Mouse (Mus musculus) G1E (cell line): Measurements from ENCODE around the gene Angpt4. TPM values are rescaled to one million over a fixed set of nuclear protein-coding genes. Genes with fewer than 3 reads are reported as not detected.

Source experiments
- ATAC-seq: 2 replicates; pipeline ENCODE4 v1.8.0; 2016; ENCODE audit warnings: mild to moderate bottlenecking; ENCODE audit not compliant: insufficient number of reproducible peaks, poor library complexity, low FRiP score, severe bottlenecking; ENCODE audit errors: extremely low read depth
- DNase-seq: peaks from one replicate; pipeline ENCODE4 v3.0.0; 2012; ENCODE audit warnings: low spot score
- H3K27me3 ChIP-seq: 2 replicates; pipeline ENCODE4 v1.6.1; 2012; ENCODE audit warnings: mild to moderate bottlenecking, low read length, inconsistent platforms; ENCODE audit not compliant: insufficient read depth
- H3K36me3 ChIP-seq: replicated peaks from 2 replicates; pipeline ENCODE3; 2012; ENCODE audit warnings: mild to moderate bottlenecking, inconsistent platforms
- H3K4me1 ChIP-seq: 2 replicates; pipeline ENCODE4 v1.6.1; 2012; ENCODE audit warnings: low read depth, low read length, inconsistent platforms, mixed read lengths; ENCODE audit not compliant: insufficient read depth
- H3K4me3 ChIP-seq: 2 replicates; pipeline ENCODE4 v1.5.1; 2012; ENCODE audit warnings: low read depth, mild to moderate bottlenecking, inconsistent platforms, low read length, moderate library complexity, mixed read lengths
- H3K9me3 ChIP-seq: replicated peaks from 2 replicates; pipeline ENCODE4 v1.6.1; 2012; ENCODE audit warnings: inconsistent platforms
- CTCF ChIP-seq: IDR thresholded peaks from 2 replicates; pipeline ENCODE4 v1.5.1; 2012; ENCODE audit warnings: low read depth, low read length, inconsistent platforms, mixed read lengths
- GATA1 ChIP-seq: IDR thresholded peaks from 2 replicates; pipeline ENCODE4 v1.6.1; 2012; ENCODE audit warnings: borderline replicate concordance, low read length, inconsistent platforms, mixed read lengths
- GATA2 ChIP-seq: IDR thresholded peaks from 2 replicates; pipeline ENCODE4 v1.6.1; 2012; ENCODE audit warnings: low read depth, low read length, inconsistent platforms, borderline replicate concordance
- POLR2AphosphoS5 ChIP-seq: IDR thresholded peaks from 2 replicates; pipeline ENCODE4 v1.6.1; 2012; ENCODE audit warnings: low read depth, low read length, inconsistent platforms; ENCODE audit not compliant: insufficient replicate concordance
- TAL1 ChIP-seq: conservative IDR thresholded peaks from 2 replicates; pipeline ENCODE4 v1.6.1; 2012; ENCODE audit warnings: low read depth, low read length, inconsistent platforms, mixed read lengths
- polyA plus RNA-seq: library from polyadenylated mRNA; stranded (reverse); fragments of >175 nt; gene quantifications from 2 replicates; pipeline ENCODE4 v1.2.3, GENCODE M21; 2012
- total RNA-seq, 2 experiments: library from RNA; stranded (forward) in 1 of 2; stranded (reverse) in 1 of 2; fragments of 200-1000 nt in 1 of 2; fragments of >200 nt in 1 of 2; fragmentation: Nextera tagmentation in 1 of 2; gene quantifications; 2 replicates each; pipeline ENCODE4 v1.2.3; 2014 to 2017

The Angpt4 gene
- total RNA-seq (2014; fragmentation: Nextera tagmentation) (not detected in 2 replicates), total RNA-seq (2017) (not detected in 2 replicates), polyA plus RNA-seq (not detected in 2 replicates)

DNA sequence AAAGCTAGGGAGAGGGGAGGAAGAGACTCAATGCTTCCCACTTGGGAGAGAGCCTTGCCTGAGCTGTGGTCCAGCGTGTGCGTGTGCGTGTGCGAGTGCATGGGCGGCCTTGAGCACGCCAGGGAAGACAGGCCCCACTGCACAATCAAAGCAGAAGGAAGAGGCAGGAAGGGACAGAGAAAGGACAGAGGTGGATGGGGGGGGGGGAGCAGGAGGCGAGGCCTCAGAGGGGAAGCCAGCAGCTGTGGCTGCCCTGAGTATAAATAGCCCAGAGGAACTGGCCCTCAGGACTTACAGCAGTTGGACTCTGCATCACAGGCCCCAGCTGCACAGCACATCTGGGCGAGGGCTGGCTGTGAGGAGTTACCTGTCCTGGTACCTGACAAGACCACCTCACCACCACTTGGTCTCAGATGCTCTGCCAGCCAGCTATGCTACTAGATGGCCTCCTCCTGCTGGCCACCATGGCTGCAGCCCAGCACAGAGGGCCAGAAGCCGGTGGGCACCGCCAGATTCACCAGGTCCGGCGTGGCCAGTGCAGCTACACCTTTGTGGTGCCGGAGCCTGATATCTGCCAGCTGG lies at the start of gene Angpt4:
Angpt4 (plus strand) TSS at position 292 of the 582 bp plus-strand sequence.
- peaks cover 2% of the 10 kb centered on the region; the same call in 1 of the 2 replicates for H3K27me3 ChIP-seq
- H3K4me3 ChIP-seq, result no peak within 1 kb of the TSS
- TF ChIP-seq GATA1, result no peak
- TF ChIP-seq TAL1, result no peak
- no peak for TF ChIP-seq CTCF
- TF ChIP-seq GATA2, result no peak
- TF ChIP-seq POLR2AphosphoS5, result no peak

DNA sequence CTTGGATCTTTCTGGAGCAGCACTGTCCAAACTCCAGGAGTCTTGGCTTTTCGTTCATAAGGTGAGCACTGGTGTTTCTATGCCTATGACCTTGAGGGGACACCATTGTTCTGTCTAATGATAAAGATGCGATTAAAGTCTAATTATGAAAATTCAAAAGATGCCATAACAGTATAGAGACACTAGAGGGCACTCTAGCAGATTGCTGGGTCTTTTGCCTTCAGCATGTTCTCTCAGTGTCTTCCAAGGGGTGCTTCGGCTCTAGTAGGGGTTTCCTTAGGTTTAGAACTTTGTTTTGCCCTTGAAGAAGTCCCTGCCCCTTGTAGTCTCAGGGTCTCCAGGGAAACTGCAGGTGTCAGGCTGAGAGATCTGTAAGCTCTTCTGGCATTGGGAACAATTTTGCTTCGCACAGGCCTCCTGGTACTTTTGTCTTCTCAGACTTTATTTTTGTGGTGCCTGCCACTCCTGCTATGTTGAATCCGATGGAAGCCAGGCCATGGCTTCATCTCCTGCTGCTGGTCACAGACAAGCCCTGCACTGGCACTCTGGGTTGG lies 48.7 kb upstream of the Angpt4 start:
- Histone ChIP-seq H3K27me3 (peaks cover 3% of the 10 kb centered on the region; the same call in 1 of the 2 replicates), H3K4me3 (no peak overlapping the region), H3K9me3 (no peaks in the 10 kb centered on the region), H3K36me3 (no peaks in the 10 kb centered on the region), H3K4me1 (no peaks in the 10 kb centered on the region)
- DNase-seq (peak; percentile 25), ATAC-seq (no peak; the same call in 1 of the 2 replicates)
- TF ChIP-seq CTCF, result peak; percentile 41; the same call in 1 of the 2 replicates
- TF ChIP-seq POLR2AphosphoS5, result no peak

More for the DNA sequence above, at the start of gene Angpt4:
- Histone ChIP-seq H3K9me3 (no peaks in the 10 kb centered on the region), H3K4me1 (no peaks in the 10 kb centered on the region), H3K36me3 (no peaks in the 10 kb centered on the region)
- ATAC-seq (no peak), DNase-seq (no peak)

DNA sequence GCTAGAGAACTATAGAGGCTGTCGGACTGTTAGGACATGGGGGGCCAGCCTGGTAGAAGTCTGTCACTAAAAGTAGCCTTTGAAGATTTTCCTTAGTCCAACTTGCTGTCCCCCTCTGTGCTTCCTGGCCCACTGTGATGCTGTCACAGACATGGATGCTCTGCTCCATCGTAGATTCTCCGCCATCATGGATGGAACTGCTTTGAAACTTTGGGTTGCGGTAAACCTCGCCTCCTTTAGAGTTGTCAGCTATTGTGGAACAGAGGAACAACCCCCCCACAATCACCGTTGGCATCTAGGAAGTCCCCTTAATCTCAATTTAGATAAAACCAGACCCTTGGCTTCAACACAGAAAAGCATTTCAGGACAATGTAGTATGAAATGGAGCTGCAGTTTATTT lies 46.1 kb upstream of the Angpt4 start:
- Histone ChIP-seq H3K4me3 (no peak overlapping the region), H3K27me3 (peaks cover 1% of the 10 kb centered on the region; the same call in 1 of the 2 replicates), H3K36me3 (no peaks in the 10 kb centered on the region), H3K9me3 (no peaks in the 10 kb centered on the region), H3K4me1 (no peaks in the 10 kb centered on the region)
- DNase-seq (no peak), ATAC-seq (no peak)
- no peak for TF ChIP-seq GATA1

DNA sequence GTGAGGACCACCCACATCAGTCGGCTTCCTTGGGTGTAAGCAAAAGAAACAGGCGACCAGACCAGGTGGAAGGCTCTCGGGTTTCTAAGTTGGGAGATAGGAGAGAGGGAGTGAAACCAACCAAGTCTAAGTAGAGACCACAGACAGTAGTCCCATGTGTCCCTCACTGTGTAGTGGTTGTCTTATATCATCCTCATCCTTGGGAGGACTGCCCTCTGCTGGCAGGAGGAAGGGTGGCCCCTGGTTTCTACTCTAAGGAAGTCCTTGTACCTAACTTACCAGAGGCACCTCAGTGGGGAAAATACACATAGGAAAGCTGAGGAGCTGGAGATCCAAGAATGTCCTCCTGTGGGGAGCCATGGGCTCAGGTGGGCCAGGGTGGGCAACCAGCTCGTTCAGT lies 44.5 kb upstream of the Angpt4 start:
- ATAC-seq, result no peak
- Histone ChIP-seq H3K27me3 (no peaks in the 10 kb centered on the region), H3K4me1 (no peaks in the 10 kb centered on the region), H3K36me3 (no peaks in the 10 kb centered on the region), H3K9me3 (no peaks in the 10 kb centered on the region), H3K4me3 (no peak overlapping the region)
- peak; percentile 8 for DNase-seq
- TF ChIP-seq GATA2, result no peak
- TF ChIP-seq CTCF, result no peak
- no peak for TF ChIP-seq TAL1
- TF ChIP-seq POLR2AphosphoS5, result no peak
- no peak for TF ChIP-seq GATA1

DNA sequence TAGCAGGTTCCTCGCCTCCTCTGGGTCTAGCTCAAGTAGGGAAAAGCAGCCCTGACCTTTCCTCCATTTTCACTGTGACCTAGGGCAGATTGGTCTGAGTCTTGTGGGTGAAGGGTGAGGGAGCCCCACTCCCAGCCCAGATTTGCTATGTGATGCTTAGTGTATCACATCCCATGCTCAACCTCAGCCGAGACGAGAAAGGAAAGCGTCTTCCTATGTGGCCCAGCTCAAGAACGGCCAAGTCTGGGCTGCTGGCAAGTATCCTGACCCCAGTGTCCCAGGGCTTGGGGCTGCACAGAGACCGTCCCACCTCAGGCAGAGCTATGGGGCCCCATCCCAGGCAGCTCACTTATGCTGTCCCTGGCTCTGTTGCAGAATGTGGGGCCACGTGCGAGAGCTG lies 42.8 kb upstream of the Angpt4 start:
- Histone ChIP-seq H3K36me3 (no peaks in the 10 kb centered on the region), H3K4me3 (no peak overlapping the region), H3K4me1 (no peaks in the 10 kb centered on the region), H3K9me3 (no peaks in the 10 kb centered on the region), H3K27me3 (peaks cover 7% of the 10 kb centered on the region; the same call in 1 of the 2 replicates)
- ATAC-seq, result no peak
- DNase-seq, result no peak
- TF ChIP-seq GATA2, result no peak
- no peak for TF ChIP-seq TAL1
- TF ChIP-seq CTCF, result no peak
- no peak for TF ChIP-seq POLR2AphosphoS5
- no peak for TF ChIP-seq GATA1

DNA sequence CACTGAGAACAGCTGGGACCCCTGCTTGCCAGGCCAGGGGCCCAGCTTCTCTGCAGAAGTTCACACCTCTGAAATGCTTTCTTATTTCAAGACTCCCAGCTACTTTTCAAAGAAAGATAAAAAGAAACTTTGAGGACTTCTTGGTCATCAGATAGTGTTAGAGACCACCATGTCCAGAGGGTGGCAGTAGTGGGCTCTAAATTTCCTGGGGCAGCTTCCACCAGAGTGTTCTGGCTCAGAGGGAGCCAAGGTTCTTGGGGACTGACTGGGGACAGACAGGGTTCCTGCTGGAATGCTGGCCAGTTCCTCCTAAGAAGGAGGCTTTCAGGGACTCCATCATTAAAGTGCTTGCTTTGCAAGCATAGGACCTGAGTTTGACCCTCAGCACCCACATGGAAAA lies 36.5 kb upstream of the Angpt4 start:
- ATAC-seq, result no peak
- DNase-seq, result no peak
- no peaks in the 10 kb centered on the region for H3K9me3 ChIP-seq
- no peaks in the 10 kb centered on the region for H3K36me3 ChIP-seq
- TF ChIP-seq TAL1, result no peak
- TF ChIP-seq GATA2, result no peak
- TF ChIP-seq POLR2AphosphoS5, result no peak
- TF ChIP-seq CTCF, result no peak
- no peak for TF ChIP-seq GATA1
- H3K4me3 ChIP-seq, result no peak overlapping the region
- peaks cover 13% of the 10 kb centered on the region; the same call in 1 of the 2 replicates for H3K27me3 ChIP-seq
- peaks cover 4% of the 10 kb centered on the region; the same call in 1 of the 2 replicates for H3K4me1 ChIP-seq
